Mouse (Mus musculus) retina, postnatal 1 day (tissue): ENCODE measurements around the gene Esrrg.

Experiments used
- DNase-seq: peaks from one replicate; pipeline ENCODE4 v3.0.0-alpha.2; 2012

Gene Esrrg

GRCm38 (mm10) chr1:187785226-187785625, 176.6 kb downstream of the Esrrg start:
- DNase-seq: no peak

GRCm38 (mm10) chr1:187787055-187788016, 178.7 kb downstream of the Esrrg start:
- DNase-seq: no peak

GRCm38 (mm10) chr1:187794240-187794930, 185.8 kb downstream of the Esrrg start:
- no peak for DNase-seq

- DNase-seq: no peak
Observed at GRCm38 (mm10) chr1:187795551-187795950, 187.0 kb downstream of the Esrrg start.

- no peak for DNase-seq
Observed at GRCm38 (mm10) chr1:187799300-187799699, 190.7 kb downstream of the Esrrg start.

GRCm38 (mm10) chr1:187800761-187801160, 192.2 kb downstream of the Esrrg start:
- DNase-seq: no peak

- DNase-seq: no peak
Observed at GRCm38 (mm10) chr1:187803566-187803965, 195.0 kb downstream of the Esrrg start.

- no peak for DNase-seq
Observed at GRCm38 (mm10) chr1:187803997-187804396, 195.4 kb downstream of the Esrrg start.

GRCm38 (mm10) chr1:187805001-187805400, 196.4 kb downstream of the Esrrg start:
- DNase-seq: no peak

- DNase-seq: peak; percentile 75
Observed at GRCm38 (mm10) chr1:187807477-187808390, 199.1 kb downstream of the Esrrg start.

- DNase-seq: peak; percentile 44
Observed at GRCm38 (mm10) chr1:187808391-187808922, 199.9 kb downstream of the Esrrg start.

GRCm38 (mm10) chr1:187809546-187809945, 201.0 kb downstream of the Esrrg start:
- DNase-seq: no peak

GRCm38 (mm10) chr1:187819406-187819805, 210.8 kb downstream of the Esrrg start:
- no peak for DNase-seq

- peak; percentile 51 for DNase-seq
Observed at GRCm38 (mm10) chr1:187821368-187821811, 212.8 kb downstream of the Esrrg start.

- no peak for DNase-seq
Observed at GRCm38 (mm10) chr1:187823351-187823750, 214.8 kb downstream of the Esrrg start.

- DNase-seq: no peak
Observed at GRCm38 (mm10) chr1:187825421-187826097, 217.0 kb downstream of the Esrrg start.

- no peak for DNase-seq
Observed at GRCm38 (mm10) chr1:187826140-187826539, 217.5 kb downstream of the Esrrg start.

GRCm38 (mm10) chr1:187826869-187827268, 218.3 kb downstream of the Esrrg start:
- DNase-seq: no peak

GRCm38 (mm10) chr1:187830937-187831336, 222.3 kb downstream of the Esrrg start:
- peak; percentile 56 for DNase-seq

- peak; percentile 20 for DNase-seq
Observed at GRCm38 (mm10) chr1:187832851-187833250, 224.3 kb downstream of the Esrrg start.

- DNase-seq: no peak
Observed at GRCm38 (mm10) chr1:187834576-187834975, 226.0 kb downstream of the Esrrg start.

GRCm38 (mm10) chr1:187836384-187836783, 227.8 kb downstream of the Esrrg start:
- DNase-seq: no peak
